Mouse (Mus musculus): Measurements from ENCODE around the gene Slc39a1. TPM values are rescaled to one million over a fixed set of nuclear protein-coding genes. Genes with fewer than 3 reads are reported as not detected.
A peak's percentile ranks its signal among the peaks of the same experiment; 100 is the strongest.

Slc39a1 gene
- polyA plus RNA-seq, 1 experiment from 2014 or later = 55.0 TPM

DNA sequence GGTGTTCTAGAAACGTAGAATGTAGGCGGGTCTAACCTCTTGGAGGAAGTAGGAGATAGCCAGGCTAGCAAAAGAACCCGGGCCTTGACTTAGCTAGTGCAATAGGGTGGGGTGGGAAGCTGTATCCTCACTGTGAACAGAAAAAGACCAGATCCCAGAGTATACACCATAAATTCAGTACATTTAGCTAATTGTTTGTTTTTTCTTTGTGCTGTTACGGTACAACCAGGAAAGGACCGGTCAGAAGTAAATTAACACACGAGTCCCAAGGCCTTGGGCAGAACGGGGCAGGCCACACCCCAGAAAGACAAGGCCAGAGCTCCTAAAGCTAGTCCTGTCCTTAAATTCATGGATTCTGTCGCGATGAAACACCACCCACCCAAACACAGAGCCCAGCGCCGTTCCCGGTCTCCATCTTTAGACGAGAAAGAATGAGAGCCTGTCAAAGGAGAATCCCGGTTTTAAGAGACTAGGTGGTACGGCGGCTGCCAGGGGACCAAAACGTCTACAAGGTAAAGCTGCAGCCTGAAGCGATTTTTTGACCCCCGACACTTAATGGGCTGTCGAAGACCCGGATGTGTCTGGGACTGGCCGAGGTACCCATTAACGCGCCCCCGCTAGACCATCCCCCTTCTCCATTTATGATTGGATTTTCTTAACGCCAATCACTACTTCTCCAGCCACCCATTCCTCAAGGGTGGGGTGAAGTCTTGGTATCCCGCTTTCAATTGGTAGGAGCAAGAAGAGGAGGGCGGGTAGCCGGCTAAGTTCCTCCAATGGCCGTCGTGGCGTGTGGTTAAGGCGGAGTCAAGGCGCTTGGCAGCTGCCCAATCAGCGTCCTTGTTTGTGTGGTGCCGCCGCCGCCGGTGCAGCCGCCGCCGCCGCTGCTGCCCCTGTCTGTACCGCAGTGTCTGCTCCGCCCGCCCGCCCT, 44.6 kb downstream of the Slc39a1 start, which contains the start of gene Gatad2b:
TSS of gene Gatad2b (plus strand) at position 834 of the 931 bp plus-strand sequence.
- peak within 1 kb of the TSS; percentile 95 for H3K9ac ChIP-seq
- peak within 1 kb of the TSS; percentile 95 for H3K4me3 ChIP-seq
- under 1% methylated on average over 40 of the region's 47 CpGs for WGBS
- ATAC-seq = peak; percentile 99
- no peaks in the 10 kb centered on the region for H3K27me3 ChIP-seq
- H3K4me1 ChIP-seq = peaks cover 32% of the 10 kb centered on the region
- H3K9me3 ChIP-seq (replicated peaks) = no peaks in the 10 kb centered on the region
- peak within 1 kb of the TSS; percentile 96 for H3K4me2 ChIP-seq
- H3K27ac ChIP-seq = peak within 1 kb of the TSS; percentile 98
- peaks cover 3% of the 10 kb centered on the region; the same call in 1 of the 2 replicates for H3K36me3 ChIP-seq (ENCODE audit: poor library complexity, severe bottlenecking)

GRCm38 (mm10) chr3:90293352-90294063, 45.5 kb downstream of the Slc39a1 start:
- Histone ChIP-seq H3K9ac (peak overlapping the region; percentile 95), H3K27me3 (no peaks in the 10 kb centered on the region), H3K4me3 (peak overlapping the region; percentile 95), H3K4me2 (peak overlapping the region; percentile 96), H3K36me3 (ENCODE audit: poor library complexity, severe bottlenecking) (peaks cover 3% of the 10 kb centered on the region; the same call in 1 of the 2 replicates), H3K27ac (peak overlapping the region; percentile 98), H3K4me1 (peaks cover 32% of the 10 kb centered on the region), H3K9me3 (replicated peaks) (no peaks in the 10 kb centered on the region)
- peak; percentile 30 for ATAC-seq
- 0% methylated on average over 26 of the region's 68 CpGs for WGBS

- Histone ChIP-seq H3K9ac (peak overlapping the region; percentile 95), H3K4me2 (peak overlapping the region; percentile 96), H3K9me3 (replicated peaks) (no peaks in the 10 kb centered on the region), H3K36me3 (ENCODE audit: poor library complexity, severe bottlenecking) (peaks cover 3% of the 10 kb centered on the region; the same call in 1 of the 2 replicates), H3K4me1 (peaks cover 32% of the 10 kb centered on the region), H3K4me3 (peak overlapping the region; percentile 95), H3K27me3 (no peaks in the 10 kb centered on the region), H3K27ac (peak overlapping the region; percentile 98)
- under 1% methylated on average over 11 of the region's 11 CpGs for WGBS
- no peak for ATAC-seq
Observed at GRCm38 (mm10) chr3:90294064-90294440, 46.1 kb downstream of the Slc39a1 start.

- Histone ChIP-seq H3K9ac (peak overlapping the region; percentile 95), H3K9me3 (replicated peaks) (no peaks in the 10 kb centered on the region), H3K36me3 (ENCODE audit: poor library complexity, severe bottlenecking) (peaks cover 3% of the 10 kb centered on the region; the same call in 1 of the 2 replicates), H3K27ac (0 out of 2 replicates have a peak overlapping the region, but pooled peaks have one; percentile 98), H3K4me3 (peak overlapping the region; percentile 95), H3K4me1 (peaks cover 32% of the 10 kb centered on the region), H3K27me3 (no peaks in the 10 kb centered on the region), H3K4me2 (peak overlapping the region; percentile 96)
- no peak for ATAC-seq
- 74% methylated on average over 2 of the region's 2 CpGs for WGBS
Observed at GRCm38 (mm10) chr3:90294651-90295050, 46.7 kb downstream of the Slc39a1 start.

Small RNA genes lying within 50 kb of the gene (microRNA-seq; reads per million reads assigned to microRNA genes)
- not detected for gene Mir7012

Other genes with a start within 250 kb of the Slc39a1 start
- gene Hax1, start 249.4 kb upstream of the Slc39a1 start, polyA plus RNA-seq (2015; fragmentation: Nextera tagmentation; extraction: Ambion mirVana) = 162 and 167 TPM in 2 replicates
- 224 and 230 TPM in 2 replicates for gene 4933434E20Rik, start 196.5 kb upstream of the Slc39a1 start, polyA plus RNA-seq (2015; fragmentation: Nextera tagmentation; extraction: Ambion mirVana)
- 164 and 169 TPM in 2 replicates for gene Ubap2l, start 195.5 kb upstream of the Slc39a1 start, polyA plus RNA-seq (2015; fragmentation: Nextera tagmentation; extraction: Ambion mirVana)
- 449 and 474 TPM in 2 replicates for gene Tpm3, start 175.5 kb upstream of the Slc39a1 start, polyA plus RNA-seq (2015; fragmentation: Nextera tagmentation; extraction: Ambion mirVana)
- gene Nup210l, start 144.0 kb upstream of the Slc39a1 start, polyA plus RNA-seq (2015; fragmentation: Nextera tagmentation; extraction: Ambion mirVana) = 0.34 TPM in 2 replicates
- gene Rps27, start 34.5 kb upstream of the Slc39a1 start, polyA plus RNA-seq (2015; fragmentation: Nextera tagmentation; extraction: Ambion mirVana) = 1,194 and 1,420 TPM in 2 replicates
- gene Rab13, start 34.5 kb upstream of the Slc39a1 start, polyA plus RNA-seq (2015; fragmentation: Nextera tagmentation; extraction: Ambion mirVana) = 24.3 and 28.4 TPM in 2 replicates
- gene Jtb, start 16.6 kb upstream of the Slc39a1 start, polyA plus RNA-seq (2015; fragmentation: Nextera tagmentation; extraction: Ambion mirVana) = 102 and 111 TPM in 2 replicates
- 5.2 and 5.8 TPM in 2 replicates for gene Creb3l4, start 4.7 kb upstream of the Slc39a1 start, polyA plus RNA-seq (2015; fragmentation: Nextera tagmentation; extraction: Ambion mirVana)
- gene Crtc2, start 6.0 kb downstream of the Slc39a1 start, polyA plus RNA-seq (2015; fragmentation: Nextera tagmentation; extraction: Ambion mirVana) = 17.2 and 21.5 TPM in 2 replicates
- 3.1 and 4.5 TPM in 2 replicates for gene Dennd4b, start 17.0 kb downstream of the Slc39a1 start, polyA plus RNA-seq (2015; fragmentation: Nextera tagmentation; extraction: Ambion mirVana)
- gene Gatad2b, start 45.0 kb downstream of the Slc39a1 start, polyA plus RNA-seq (2015; fragmentation: Nextera tagmentation; extraction: Ambion mirVana) = 18.0 and 18.6 TPM in 2 replicates
- 11.2 and 12.4 TPM in 2 replicates for gene Slc27a3, start 141.8 kb downstream of the Slc39a1 start, polyA plus RNA-seq (2015; fragmentation: Nextera tagmentation; extraction: Ambion mirVana)
- gene Ints3, start 185.4 kb downstream of the Slc39a1 start, polyA plus RNA-seq (2015; fragmentation: Nextera tagmentation; extraction: Ambion mirVana) = 27.8 and 29.3 TPM in 2 replicates
- 2.3 and 2.8 TPM in 2 replicates for gene Npr1, start 217.7 kb downstream of the Slc39a1 start, polyA plus RNA-seq (2015; fragmentation: Nextera tagmentation; extraction: Ambion mirVana)
- gene Ilf2, start 228.0 kb downstream of the Slc39a1 start, polyA plus RNA-seq (2015; fragmentation: Nextera tagmentation; extraction: Ambion mirVana) = 367 and 388 TPM in 2 replicates
- gene Snapin, start 242.9 kb downstream of the Slc39a1 start, polyA plus RNA-seq (2015; fragmentation: Nextera tagmentation; extraction: Ambion mirVana) = 73.5 and 76.5 TPM in 2 replicates

Measured in forebrain, embryonic 13.5 days (tissue).